Mouse (Mus musculus) brain, embryonic 14.5 days (tissue): ENCODE measurements around the gene Col6a5. TPM values are rescaled to one million over a fixed set of nuclear protein-coding genes. Genes with fewer than 3 reads are reported as not detected.

ENCODE experiments used
- DNase-seq: peaks from one replicate; pipeline ENCODE4 v3.0.0-alpha.2; 2011; ENCODE audit warnings: low read depth
- CTCF ChIP-seq: fragments of 200-500 bp; IDR thresholded peaks from 2 replicates; pipeline ENCODE4 v1.5.1; 2012; ENCODE audit warnings: inconsistent platforms, mild to moderate bottlenecking, moderate library complexity, borderline replicate concordance; ENCODE audit not compliant: insufficient read depth, insufficient read length; ENCODE audit errors: extremely low read depth
- POLR2A ChIP-seq: fragments of 200-500 bp; IDR thresholded peaks from 2 replicates; pipeline ENCODE4 v1.6.1; 2012; ENCODE audit warnings: mild to moderate bottlenecking, inconsistent platforms, borderline replicate concordance; ENCODE audit not compliant: poor library complexity, insufficient read depth, insufficient read length, severe bottlenecking; ENCODE audit errors: extremely low read depth
- polyA plus RNA-seq: library from polyadenylated mRNA; depleted of rRNA; stranded (reverse); fragments of >200 nt; gene quantifications from 2 replicates; pipeline ENCODE4 v1.2.3, GENCODE M21; 2012

The Col6a5 gene
- polyA plus RNA-seq, 1 experiment, result 0.57 TPM

DNA sequence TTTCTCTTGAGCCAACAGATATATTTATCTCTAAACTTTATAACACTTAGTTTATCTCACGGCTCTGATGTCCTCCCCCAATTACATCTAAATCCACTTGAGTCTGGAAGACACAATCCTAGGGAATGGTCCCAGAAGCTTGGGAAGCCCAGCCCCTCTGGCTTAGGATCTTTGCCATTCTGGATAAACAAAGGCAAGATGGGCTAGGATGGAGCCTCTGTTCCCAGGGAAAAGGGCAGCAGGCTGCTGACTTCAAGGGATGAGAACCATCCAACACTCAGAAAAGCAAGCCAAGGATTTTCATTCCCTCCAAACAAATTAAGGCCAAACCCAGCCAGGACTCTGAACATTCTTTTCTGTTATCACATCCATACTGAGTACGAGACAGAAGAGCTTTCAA, 51.1 kb downstream of the Col6a5 start:
- DNase-seq, result no peak
- TF ChIP-seq POLR2A (no peak), CTCF (no peak)

DNA sequence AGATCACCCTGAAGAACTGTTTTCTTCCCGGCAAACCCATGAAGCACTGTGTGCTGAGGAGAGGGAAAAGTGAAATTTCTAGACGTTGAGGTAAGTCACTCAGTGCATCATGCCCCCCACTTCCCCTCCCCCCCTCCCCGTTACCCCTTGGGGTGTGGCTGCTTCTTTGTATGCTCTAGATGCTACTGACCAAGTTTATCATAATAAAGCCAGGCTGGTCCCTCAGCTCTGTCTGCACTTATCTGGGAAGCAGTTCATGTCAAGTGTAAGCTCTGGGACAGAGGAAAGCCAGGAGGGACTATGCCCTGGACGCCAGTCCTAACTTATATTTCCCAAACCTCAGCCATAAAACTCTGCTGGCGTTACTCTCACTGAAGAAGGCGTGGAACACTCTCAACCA, 53.0 kb downstream of the Col6a5 start:
- no peak for TF ChIP-seq POLR2A
- TF ChIP-seq CTCF, result no peak
- DNase-seq, result no peak

- peak; percentile 8 for DNase-seq
- TF ChIP-seq CTCF (no peak), POLR2A (no peak)
Measured at GRCm38 (mm10) chr9:105887521-105887920, 72.9 kb downstream of the Col6a5 start.

- peak; percentile 35 for DNase-seq
- TF ChIP-seq CTCF (no peak), POLR2A (no peak)
Measured at GRCm38 (mm10) chr9:105884656-105885430, 75.6 kb downstream of the Col6a5 start.

GRCm38 (mm10) chr9:105880743-105881142, 79.7 kb downstream of the Col6a5 start:
- no peak for TF ChIP-seq CTCF
- TF ChIP-seq POLR2A, result no peak
- DNase-seq, result no peak

GRCm38 (mm10) chr9:105878365-105879108, 81.9 kb downstream of the Col6a5 start:
- DNase-seq, result no peak
- TF ChIP-seq CTCF, result no peak
- TF ChIP-seq POLR2A, result no peak

DNA sequence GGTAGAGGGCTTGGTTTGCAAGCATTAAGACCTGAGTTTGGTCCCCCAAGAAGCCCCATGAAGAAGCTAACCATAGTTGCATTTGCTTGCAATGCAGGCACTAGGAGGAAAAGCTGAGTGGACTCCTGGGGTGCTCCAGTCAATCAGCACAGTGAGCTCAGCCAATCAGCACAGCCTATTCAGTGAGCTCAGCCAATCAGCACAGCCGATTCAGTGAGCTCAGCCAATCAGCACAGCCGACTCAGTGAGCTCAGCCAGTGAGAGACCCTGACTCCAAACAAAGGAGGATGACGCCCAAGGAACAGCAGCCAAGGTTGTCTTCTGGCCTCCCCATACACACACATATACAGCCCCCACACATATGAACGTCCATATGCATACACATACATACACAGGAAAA, 84.3 kb downstream of the Col6a5 start:
- no peak for TF ChIP-seq POLR2A
- no peak for TF ChIP-seq CTCF
- peak; percentile 22 for DNase-seq

GRCm38 (mm10) chr9:105871643-105872042, 88.8 kb downstream of the Col6a5 start:
- DNase-seq, result peak; percentile 17

DNA sequence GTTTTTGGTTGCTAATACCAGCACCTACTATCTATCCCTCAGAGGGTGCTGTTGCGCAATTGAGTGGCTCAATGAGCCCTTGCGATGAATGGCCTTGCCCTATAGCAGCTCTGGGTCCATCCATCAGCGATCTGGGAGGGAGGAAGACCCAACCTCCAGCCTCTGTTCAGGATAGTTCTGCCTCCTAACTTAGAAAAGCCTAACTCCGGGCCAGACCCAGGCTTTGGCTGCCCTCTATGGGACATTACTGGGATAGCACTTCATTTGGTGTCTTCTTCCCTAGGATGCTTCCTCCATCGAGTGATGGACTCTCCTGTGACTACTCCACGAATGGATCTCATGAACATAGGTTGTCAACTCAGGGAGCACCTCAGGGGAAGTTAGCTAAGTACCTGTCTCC, 102.7 kb downstream of the Col6a5 start:
- peak; percentile 75 for DNase-seq
- TF ChIP-seq POLR2A, result no peak
- peak; percentile 88 for TF ChIP-seq CTCF

More at GRCm38 (mm10) chr9:105871643-105872042, 88.8 kb downstream of the Col6a5 start:
- no peak for TF ChIP-seq CTCF
- no peak for TF ChIP-seq POLR2A

GRCm38 (mm10) chr9:105852778-105853065, 107.7 kb downstream of the Col6a5 start:
- no peak for DNase-seq
- TF ChIP-seq POLR2A, result no peak
- no peak for TF ChIP-seq CTCF

DNA sequence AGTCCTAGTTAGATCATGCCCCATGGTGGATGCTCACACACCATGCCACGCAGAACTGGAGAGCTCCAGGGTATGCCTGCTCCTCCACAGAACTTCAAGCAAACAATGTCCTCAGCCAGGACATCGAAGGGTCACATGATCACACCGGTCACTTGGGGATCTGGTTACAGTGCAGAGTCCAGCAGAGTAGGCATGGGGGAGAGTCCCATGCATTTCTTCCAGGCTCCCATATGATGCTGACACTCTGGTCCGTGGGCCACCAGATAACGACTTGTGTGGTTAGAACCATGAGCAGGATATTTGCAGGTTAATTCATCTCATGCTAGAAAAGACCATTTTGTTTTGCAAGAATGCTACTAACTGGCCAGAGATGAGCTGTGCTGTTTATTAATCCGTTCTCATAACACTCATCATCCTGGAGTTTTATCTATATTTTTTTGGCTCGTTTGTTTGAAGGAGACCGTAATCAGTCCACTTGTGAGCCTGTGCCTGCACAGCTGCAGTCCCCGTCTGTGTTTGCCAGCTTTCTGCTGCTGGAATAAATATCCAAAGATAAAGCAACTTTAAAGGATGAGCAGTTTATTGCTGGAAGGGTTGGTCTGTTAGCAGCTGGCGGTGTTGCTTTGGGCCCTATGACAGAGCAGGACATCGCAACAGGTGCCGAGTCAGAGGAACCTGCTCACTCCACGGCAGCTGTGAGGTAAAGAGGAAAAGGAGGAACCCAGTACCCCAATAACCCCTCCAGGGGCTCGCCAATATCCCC, 108.2 kb downstream of the Col6a5 start:
- no peak for TF ChIP-seq POLR2A
- TF ChIP-seq CTCF, result no peak
- DNase-seq, result peak; percentile 15
